Mouse (Mus musculus) limb, embryonic 14.5 days (tissue): ENCODE data around the gene Ccdc158. TPM values are rescaled to one million over a fixed set of nuclear protein-coding genes. Genes with fewer than 3 reads are reported as not detected.
A peak's percentile ranks its signal among the peaks of the same experiment; 100 is the strongest.

Experiments used
- ATAC-seq: fragments of 200-750 bp; cut with Nextera tagmentation; 2 replicates; pipeline ENCODE4 v1.8.0; 2017; ENCODE audit warnings: low read depth, moderate number of reproducible peaks, moderate TSS enrichment; ENCODE audit not compliant: low FRiP score
- DNase-seq: peaks from one replicate; pipeline ENCODE4 v3.0.0-alpha.2; 2015; ENCODE audit warnings: low spot score
- H3K27ac ChIP-seq: fragments of 300-500 bp; sonication (generic); replicated peaks from 2 replicates; pipeline ENCODE4 v1.5.1; 2014; ENCODE audit warnings: low read depth, mild to moderate bottlenecking, low read length, moderate library complexity, mixed read lengths
- H3K27me3 ChIP-seq: fragments of 300-500 bp; sonication (generic); 2 replicates; pipeline ENCODE4 v1.6.1; 2014; ENCODE audit warnings: low read length, mixed read lengths; ENCODE audit not compliant: control insufficient read depth, insufficient read depth
- H3K36me3 ChIP-seq: fragments of 300-500 bp; sonication (generic); 2 replicates; pipeline ENCODE4 v1.6.1; 2014; ENCODE audit warnings: mild to moderate bottlenecking, low read length, moderate library complexity, mixed read lengths; ENCODE audit not compliant: control insufficient read depth, insufficient read depth
- H3K4me1 ChIP-seq: fragments of 300-500 bp; sonication (generic); 2 replicates; pipeline ENCODE4 v1.6.1; 2014; ENCODE audit warnings: antibody characterized with exemption, low read length, mixed read lengths; ENCODE audit not compliant: control insufficient read depth, insufficient read depth
- H3K4me2 ChIP-seq: fragments of 300-500 bp; sonication (generic); replicated peaks from 2 replicates; pipeline ENCODE4 v1.6.1; 2014; ENCODE audit warnings: low read depth, mild to moderate bottlenecking, low read length, moderate library complexity; ENCODE audit not compliant: severe bottlenecking
- H3K4me3 ChIP-seq: fragments of 300-500 bp; sonication (generic); replicated peaks from 2 replicates; pipeline ENCODE4 v1.5.1; 2014; ENCODE audit warnings: low read length
- H3K9ac ChIP-seq: fragments of 300-500 bp; sonication (generic); 2 replicates; pipeline ENCODE4 v1.6.1; 2014; ENCODE audit warnings: mild to moderate bottlenecking, low read depth, low read length, moderate library complexity; ENCODE audit not compliant: severe bottlenecking
- H3K9me3 ChIP-seq: fragments of 300-500 bp; sonication (generic); 2 replicates; pipeline ENCODE4 v1.6.1; 2016; ENCODE audit warnings: low read length; ENCODE audit not compliant: control insufficient read depth
- POLR2A ChIP-seq: fragments of 200-500 bp; IDR thresholded peaks from 2 replicates; pipeline ENCODE4 v1.8.0; 2012; ENCODE audit warnings: inconsistent platforms, mild to moderate bottlenecking, moderate library complexity, borderline replicate concordance; ENCODE audit not compliant: insufficient read depth, insufficient read length; ENCODE audit errors: extremely low read depth
- WGBS: fragments of 180-500 bp; shearing (Covaris S2); extraction: QIAGEN DNeasy Blood & Tissue Kit; methylation state at CpG from one replicate; pipeline ENCODE4 v1.1.7; 2014; 5-methylcytosine and 5-hydroxymethylcytosine counted together
- polyA plus RNA-seq, 2 experiments: library from polyadenylated mRNA; depleted of rRNA in 1 of 2; stranded (reverse) in 1 of 2; unstranded in 1 of 2; fragments of >200 nt; fragmentation: Nextera tagmentation in 1 of 2; extraction: Ambion mirVana in 1 of 2; gene quantifications; 2 replicates each; pipeline versions ENCODE4 v1.2.1 to v1.2.3; 2012 to 2014

Ccdc158 gene
- polyA plus RNA-seq, 2 experiments, result 1.5 to 2.0 TPM

DNA sequence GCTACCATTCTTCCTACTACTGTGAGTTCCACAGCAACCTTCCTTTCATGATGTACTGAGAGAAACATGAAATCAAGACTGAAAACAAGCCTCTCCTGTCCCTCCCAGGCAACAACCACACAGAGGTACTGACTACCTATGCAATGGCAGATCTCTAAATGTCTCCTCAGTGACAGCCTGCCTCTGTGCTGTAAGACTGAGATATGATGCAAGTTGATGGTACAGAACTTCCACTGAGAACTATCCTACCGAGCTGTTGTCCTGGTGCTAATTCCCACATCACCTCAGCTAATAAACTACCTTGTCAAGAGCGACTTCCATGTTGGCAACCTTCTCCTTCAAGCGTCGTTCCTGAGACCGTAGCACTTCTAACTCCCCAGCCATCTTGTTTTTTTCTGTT is 39.2 kb downstream of the Ccdc158 start:
- 85% methylated on average over 5 of the region's 5 CpGs for WGBS
- Histone ChIP-seq H3K4me2 (no peak overlapping the region), H3K27me3 (no peaks in the 10 kb centered on the region), H3K9ac (no peak overlapping the region), H3K27ac (no peak overlapping the region), H3K9me3 (no peaks in the 10 kb centered on the region), H3K36me3 (no peaks in the 10 kb centered on the region), H3K4me3 (no peak overlapping the region), H3K4me1 (no peaks in the 10 kb centered on the region)
- no peak for TF ChIP-seq POLR2A
- DNase-seq, result no peak
- no peak for ATAC-seq

GRCm38 (mm10) chr5:92634916-92635315 is 40.2 kb downstream of the Ccdc158 start:
- no peak for ATAC-seq
- Histone ChIP-seq H3K9me3 (no peaks in the 10 kb centered on the region), H3K36me3 (no peaks in the 10 kb centered on the region), H3K27me3 (no peaks in the 10 kb centered on the region), H3K4me3 (no peak overlapping the region), H3K9ac (no peak overlapping the region), H3K4me2 (no peak overlapping the region), H3K27ac (no peak overlapping the region), H3K4me1 (no peaks in the 10 kb centered on the region)
- TF ChIP-seq POLR2A, result no peak
- no peak for DNase-seq
- WGBS, result 78% methylated on average over 3 of the region's 3 CpGs

- Histone ChIP-seq H3K9me3 (no peaks in the 10 kb centered on the region), H3K27ac (no peak overlapping the region), H3K4me2 (no peak overlapping the region), H3K4me1 (no peaks in the 10 kb centered on the region), H3K4me3 (no peak overlapping the region), H3K36me3 (no peaks in the 10 kb centered on the region), H3K27me3 (no peaks in the 10 kb centered on the region), H3K9ac (no peak overlapping the region)
- no peak for TF ChIP-seq POLR2A
- DNase-seq, result no peak
- ATAC-seq, result no peak
- 61% methylated on average over 4 of the region's 4 CpGs for WGBS
Measured at GRCm38 (mm10) chr5:92633526-92633925, 41.5 kb downstream of the Ccdc158 start.

DNA sequence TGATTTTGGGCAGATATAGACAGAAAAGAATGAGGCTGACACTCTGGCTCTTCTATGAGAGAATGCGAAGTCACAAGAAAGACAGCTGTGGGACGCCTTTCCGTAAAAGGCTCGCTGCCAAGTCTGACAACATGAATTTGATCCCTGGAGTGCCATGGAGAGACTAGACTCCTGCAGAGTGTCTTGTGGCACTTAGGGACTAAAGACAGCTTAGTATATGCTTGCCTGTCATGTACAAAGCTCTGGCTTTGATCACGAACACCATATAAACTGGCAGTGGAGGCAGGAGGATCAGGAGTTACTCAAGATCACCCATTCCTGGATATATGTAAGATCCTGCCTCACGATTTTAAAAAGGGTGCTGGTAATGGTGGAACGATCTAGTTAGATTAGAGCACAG is 47.2 kb downstream of the Ccdc158 start:
- H3K36me3 ChIP-seq, result no peaks in the 10 kb centered on the region
- no peaks in the 10 kb centered on the region for H3K4me1 ChIP-seq
- H3K9ac ChIP-seq, result no peak overlapping the region
- no peaks in the 10 kb centered on the region for H3K27me3 ChIP-seq
- H3K9me3 ChIP-seq, result no peaks in the 10 kb centered on the region
- H3K4me2 ChIP-seq, result no peak overlapping the region
- H3K4me3 ChIP-seq, result no peak overlapping the region
- WGBS, result 32% methylated on average over 7 of the region's 7 CpGs
- no peak for TF ChIP-seq POLR2A
- ATAC-seq (0 out of 2 replicates have a peak, but pooled peaks have one; percentile 37), DNase-seq (peak; percentile 43)
- H3K27ac ChIP-seq, result no peak overlapping the region

DNA sequence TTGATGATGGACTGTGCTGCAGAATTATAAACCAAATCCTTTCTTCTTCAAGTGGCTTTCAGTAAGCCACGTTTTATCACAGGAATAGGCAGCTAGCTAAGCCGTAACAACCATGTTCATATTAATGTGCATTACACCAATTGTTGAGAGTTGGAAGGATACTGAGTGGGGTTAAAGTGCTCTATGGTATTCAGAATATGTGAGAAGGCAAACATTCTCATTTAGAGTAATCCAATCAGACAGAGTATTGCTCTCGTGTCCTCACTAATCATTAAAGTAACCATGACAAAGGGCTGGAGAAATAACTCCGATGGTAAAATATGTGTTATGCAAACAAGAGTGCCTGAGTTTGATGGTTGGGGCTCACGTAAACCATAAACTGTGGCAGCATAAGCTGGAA is 53.2 kb downstream of the Ccdc158 start:
- ATAC-seq, result no peak
- H3K27me3 ChIP-seq, result no peaks in the 10 kb centered on the region
- no peak overlapping the region for H3K4me2 ChIP-seq
- no peak overlapping the region for H3K27ac ChIP-seq
- H3K9ac ChIP-seq, result no peak overlapping the region
- H3K36me3 ChIP-seq, result no peaks in the 10 kb centered on the region
- H3K9me3 ChIP-seq, result no peaks in the 10 kb centered on the region
- no peak overlapping the region for H3K4me3 ChIP-seq
- 79% methylated on average over 5 of the region's 5 CpGs for WGBS
- TF ChIP-seq POLR2A, result no peak
- no peak for DNase-seq
- H3K4me1 ChIP-seq, result no peaks in the 10 kb centered on the region

GRCm38 (mm10) chr5:92612756-92613155 is 62.3 kb downstream of the Ccdc158 start:
- WGBS, result 95% methylated on average over 4 of the region's 4 CpGs

More at GRCm38 (mm10) chr5:92612756-92613155, 62.3 kb downstream of the Ccdc158 start:
- H3K4me1 ChIP-seq, result no peaks in the 10 kb centered on the region
- H3K27ac ChIP-seq, result no peak overlapping the region
- H3K4me2 ChIP-seq, result no peak overlapping the region
- no peak overlapping the region for H3K9ac ChIP-seq
- H3K4me3 ChIP-seq, result no peak overlapping the region
- TF ChIP-seq POLR2A, result no peak
- no peaks in the 10 kb centered on the region for H3K27me3 ChIP-seq
- DNase-seq (no peak), ATAC-seq (no peak)
- no peaks in the 10 kb centered on the region for H3K36me3 ChIP-seq
- no peaks in the 10 kb centered on the region for H3K9me3 ChIP-seq
